Mouse (Mus musculus) kidney, embryonic 16.5 days (tissue): ENCODE measurements around the gene Trim62. TPM values are rescaled to one million over a fixed set of nuclear protein-coding genes. Genes with fewer than 3 reads are reported as not detected.

ENCODE experiments used
- ATAC-seq: fragments of 200-750 bp; cut with Nextera tagmentation; 2 replicates; pipeline ENCODE4 v1.8.0; 2017; ENCODE audit warnings: moderate TSS enrichment; ENCODE audit not compliant: low FRiP score, low TSS enrichment
- H3K27ac ChIP-seq: fragments of 300-500 bp; sonication (generic); 2 replicates; pipeline ENCODE4 v1.5.1; 2014; ENCODE audit warnings: low read length
- H3K27me3 ChIP-seq: fragments of 300-500 bp; sonication (generic); 2 replicates; pipeline ENCODE4 v1.6.1; 2014; ENCODE audit warnings: low read length, control low read depth, mixed read lengths; ENCODE audit not compliant: insufficient read depth
- H3K36me3 ChIP-seq: fragments of 300-500 bp; sonication (generic); 2 replicates; pipeline ENCODE4 v1.6.1; 2014; ENCODE audit warnings: low read length, control low read depth, mixed read lengths; ENCODE audit not compliant: insufficient read depth
- H3K4me1 ChIP-seq: fragments of 300-500 bp; sonication (generic); 2 replicates; pipeline ENCODE4 v1.6.1; 2014; ENCODE audit warnings: low read length, control low read depth, mixed read lengths; ENCODE audit not compliant: insufficient read depth
- H3K4me2 ChIP-seq: fragments of 300-500 bp; sonication (generic); replicated peaks from 2 replicates; pipeline ENCODE4 v1.6.1; 2014; ENCODE audit warnings: low read depth, low read length
- H3K4me3 ChIP-seq: fragments of 300-500 bp; sonication (generic); 2 replicates; pipeline ENCODE4 v1.5.1; 2014; ENCODE audit warnings: mild to moderate bottlenecking, low read length
- H3K9ac ChIP-seq: fragments of 300-500 bp; sonication (generic); replicated peaks from 2 replicates; pipeline ENCODE4 v1.6.1; 2014; ENCODE audit warnings: low read length
- H3K9me3 ChIP-seq: fragments of 300-500 bp; sonication (generic); 2 replicates; pipeline ENCODE4 v1.6.1; 2016; ENCODE audit warnings: low read length, control low read depth
- WGBS: fragments of 180-500 bp; shearing (Covaris S2); extraction: QIAGEN DNeasy Blood & Tissue Kit; methylation state at CpG from one replicate; pipeline ENCODE4 v1.1.7; 2014; 5-methylcytosine and 5-hydroxymethylcytosine counted together
- polyA plus RNA-seq: library from polyadenylated mRNA; unstranded; fragments of >200 nt; fragmentation: Nextera tagmentation; extraction: Ambion mirVana; gene quantifications from 2 replicates; pipeline ENCODE4 v1.2.1, GENCODE M21; 2015

Trim62 gene
- polyA plus RNA-seq, 1 experiment from 2014 or later: 6.4 TPM

- Histone ChIP-seq H3K9ac (no peak overlapping the region), H3K4me2 (no peak overlapping the region), H3K36me3 (no peaks in the 10 kb centered on the region), H3K4me3 (no peak overlapping the region), H3K4me1 (peaks cover 25% of the 10 kb centered on the region), H3K27me3 (no peaks in the 10 kb centered on the region), H3K27ac (peak overlapping the region; percentile 43; the same call in 1 of the 2 replicates), H3K9me3 (no peaks in the 10 kb centered on the region)
- no peak for ATAC-seq
- 82% methylated on average over 6 of the region's 6 CpGs for whole genome bisulfite sequencing
Measured at GRCm38 (mm10) chr4:128891746-128892145, 8.4 kb downstream of the Trim62 start.

- H3K36me3 ChIP-seq: no peaks in the 10 kb centered on the region
- no peak overlapping the region for H3K4me2 ChIP-seq
- no peak overlapping the region for H3K27ac ChIP-seq
- no peak overlapping the region; the same call in 1 of the 2 replicates for H3K9ac ChIP-seq
- H3K4me3 ChIP-seq: no peak overlapping the region
- H3K4me1 ChIP-seq: peaks cover 21% of the 10 kb centered on the region
- 77% methylated on average over 6 of the region's 6 CpGs for WGBS
- no peak for ATAC-seq
- H3K9me3 ChIP-seq: no peaks in the 10 kb centered on the region
- no peaks in the 10 kb centered on the region for H3K27me3 ChIP-seq
Measured at GRCm38 (mm10) chr4:128892188-128892587, 8.8 kb downstream of the Trim62 start.

- Histone ChIP-seq H3K36me3 (no peaks in the 10 kb centered on the region), H3K4me3 (no peak overlapping the region), H3K4me1 (peaks cover 29% of the 10 kb centered on the region), H3K9me3 (no peaks in the 10 kb centered on the region), H3K27ac (no peak overlapping the region), H3K27me3 (no peaks in the 10 kb centered on the region), H3K9ac (no peak overlapping the region), H3K4me2 (no peak overlapping the region)
- ATAC-seq: no peak
- 87% methylated on average over 12 of the region's 12 CpGs for WGBS
Measured at GRCm38 (mm10) chr4:128894112-128894511, 10.7 kb downstream of the Trim62 start.

GRCm38 (mm10) chr4:128895841-128896240 lies 12.5 kb downstream of the Trim62 start:
- no peaks in the 10 kb centered on the region for H3K9me3 ChIP-seq
- H3K4me1 ChIP-seq: peaks cover 36% of the 10 kb centered on the region
- 95% methylated on average over 4 of the region's 4 CpGs for WGBS
- no peak overlapping the region for H3K4me3 ChIP-seq
- no peaks in the 10 kb centered on the region for H3K36me3 ChIP-seq
- H3K27me3 ChIP-seq: no peaks in the 10 kb centered on the region
- no peak overlapping the region for H3K27ac ChIP-seq
- no peak overlapping the region for H3K9ac ChIP-seq
- H3K4me2 ChIP-seq: no peak overlapping the region
- no peak for ATAC-seq

- Histone ChIP-seq H3K27ac (no peak overlapping the region), H3K4me2 (no peak overlapping the region), H3K9ac (no peak overlapping the region), H3K4me3 (no peak overlapping the region), H3K9me3 (no peaks in the 10 kb centered on the region), H3K36me3 (no peaks in the 10 kb centered on the region), H3K27me3 (no peaks in the 10 kb centered on the region), H3K4me1 (peaks cover 30% of the 10 kb centered on the region)
- no peak for ATAC-seq
- 94% methylated on average over 10 of the region's 10 CpGs for WGBS
Measured at GRCm38 (mm10) chr4:128896667-128897066, 13.3 kb downstream of the Trim62 start.

GRCm38 (mm10) chr4:128897911-128898421 lies 14.6 kb downstream of the Trim62 start:
- 3% methylated on average over 5 of the region's 7 CpGs for WGBS
- Histone ChIP-seq H3K9ac (no peak overlapping the region), H3K4me2 (0 out of 2 replicates have a peak overlapping the region, but pooled peaks have one; percentile 3)

GRCm38 (mm10) chr4:128899332-128899731 lies 16.0 kb downstream of the Trim62 start:
- Histone ChIP-seq H3K27me3 (no peaks in the 10 kb centered on the region), H3K4me2 (no peak overlapping the region), H3K9me3 (no peaks in the 10 kb centered on the region), H3K9ac (peak overlapping the region; percentile 34), H3K4me1 (peaks cover 35% of the 10 kb centered on the region), H3K4me3 (no peak overlapping the region), H3K36me3 (peaks cover 8% of the 10 kb centered on the region), H3K27ac (peak overlapping the region; percentile 87)
- WGBS: 6% methylated on average over 6 of the region's 6 CpGs
- ATAC-seq: peak; percentile 62

More at GRCm38 (mm10) chr4:128897911-128898421, 14.6 kb downstream of the Trim62 start:
- Histone ChIP-seq H3K27ac (peak overlapping the region; percentile 87), H3K9me3 (no peaks in the 10 kb centered on the region), H3K36me3 (peaks cover 8% of the 10 kb centered on the region; the same call in 1 of the 2 replicates), H3K4me1 (peaks cover 27% of the 10 kb centered on the region), H3K4me3 (no peak overlapping the region), H3K27me3 (no peaks in the 10 kb centered on the region)
- peak; percentile 80 for ATAC-seq

- H3K27ac ChIP-seq: no peak overlapping the region
- H3K4me3 ChIP-seq: no peak overlapping the region
- peaks cover 46% of the 10 kb centered on the region for H3K4me1 ChIP-seq
- no peaks in the 10 kb centered on the region for H3K27me3 ChIP-seq
- no peaks in the 10 kb centered on the region for H3K9me3 ChIP-seq
- no peak overlapping the region for H3K4me2 ChIP-seq
- no peak for ATAC-seq
- WGBS: 88% methylated on average over 14 of the region's 14 CpGs
- peaks cover 8% of the 10 kb centered on the region for H3K36me3 ChIP-seq
- H3K9ac ChIP-seq: no peak overlapping the region
Measured at GRCm38 (mm10) chr4:128900484-128900883, 17.1 kb downstream of the Trim62 start.

GRCm38 (mm10) chr4:128902390-128902789 lies 19.0 kb downstream of the Trim62 start:
- Histone ChIP-seq H3K36me3 (peaks cover 8% of the 10 kb centered on the region), H3K4me1 (peaks cover 59% of the 10 kb centered on the region), H3K9ac (peak overlapping the region; percentile 27; the same call in 1 of the 2 replicates), H3K4me3 (no peak overlapping the region), H3K27me3 (no peaks in the 10 kb centered on the region), H3K27ac (no peak overlapping the region), H3K4me2 (no peak overlapping the region), H3K9me3 (no peaks in the 10 kb centered on the region)
- 77% methylated on average over 8 of the region's 8 CpGs for WGBS
- ATAC-seq: no peak

- no peak overlapping the region for H3K4me2 ChIP-seq
- H3K9ac ChIP-seq: no peak overlapping the region; the same call in 1 of the 2 replicates
- H3K4me3 ChIP-seq: no peak overlapping the region
- H3K9me3 ChIP-seq: no peaks in the 10 kb centered on the region
- H3K27me3 ChIP-seq: no peaks in the 10 kb centered on the region
- peak overlapping the region; percentile 62 for H3K27ac ChIP-seq
- ATAC-seq: peak; percentile 64
- peaks cover 12% of the 10 kb centered on the region for H3K36me3 ChIP-seq
- peaks cover 45% of the 10 kb centered on the region for H3K4me1 ChIP-seq
- WGBS: 42% methylated on average over 8 of the region's 8 CpGs
Measured at GRCm38 (mm10) chr4:128904035-128904800, 20.8 kb downstream of the Trim62 start.
